Mouse (Mus musculus) hindbrain, embryonic 15.5 days (tissue): ENCODE data around the gene Il17f. TPM values are rescaled to one million over a fixed set of nuclear protein-coding genes. Genes with fewer than 3 reads are reported as not detected.
A peak's percentile ranks its signal among the peaks of the same experiment; 100 is the strongest.

ENCODE experiments used
- ATAC-seq: fragments of 200-750 bp; cut with Nextera tagmentation; 2 replicates; pipeline ENCODE4 v1.8.0; 2017; ENCODE audit warnings: low read depth, moderate number of reproducible peaks, moderate TSS enrichment; ENCODE audit not compliant: low FRiP score
- H3K27ac ChIP-seq: fragments of 300-500 bp; sonication (generic); replicated peaks from 2 replicates; pipeline ENCODE4 v1.5.1; 2015; ENCODE audit warnings: mild to moderate bottlenecking, inconsistent platforms
- H3K27me3 ChIP-seq: fragments of 300-500 bp; sonication (generic); 2 replicates; pipeline ENCODE4 v1.6.1; 2015; ENCODE audit warnings: control low read depth, inconsistent platforms
- H3K36me3 ChIP-seq: fragments of 300-500 bp; sonication (generic); 2 replicates; pipeline ENCODE4 v1.6.1; 2015; ENCODE audit warnings: control low read depth, inconsistent platforms
- H3K4me1 ChIP-seq: fragments of 300-500 bp; sonication (generic); replicated peaks from 2 replicates; pipeline ENCODE4 v1.6.1; 2015; ENCODE audit warnings: control low read depth, inconsistent platforms
- H3K4me2 ChIP-seq: fragments of 300-500 bp; sonication (generic); 2 replicates; pipeline ENCODE4 v1.6.1; 2015; ENCODE audit warnings: moderate library complexity, mild to moderate bottlenecking, inconsistent platforms
- H3K4me3 ChIP-seq: fragments of 300-500 bp; sonication (generic); 2 replicates; pipeline ENCODE4 v1.5.1; 2015; ENCODE audit warnings: mild to moderate bottlenecking, inconsistent platforms
- H3K9ac ChIP-seq: fragments of 300-500 bp; sonication (generic); 2 replicates; pipeline ENCODE4 v1.6.1; 2015; ENCODE audit warnings: inconsistent platforms
- H3K9me3 ChIP-seq: fragments of 300-500 bp; sonication (generic); 2 replicates; pipeline ENCODE4 v1.6.1; 2016; ENCODE audit warnings: control low read depth, inconsistent platforms
- WGBS: fragments of 180-500 bp; shearing (Covaris S2); methylation state at CpG from one replicate; pipeline ENCODE4 v1.1.7; 2015; 5-methylcytosine and 5-hydroxymethylcytosine counted together
- polyA plus RNA-seq: library from polyadenylated mRNA; unstranded; fragments of >200 nt; fragmentation: Nextera tagmentation; extraction: Ambion mirVana; gene quantifications from 2 replicates; pipeline ENCODE4 v1.2.1, GENCODE M21; 2015

The Il17f gene
- polyA plus RNA-seq, 1 experiment from 2014 or later = not detected

GRCm38 (mm10) chr1:20817596-20817995, 27.2 kb upstream of the Il17f start:
- Histone ChIP-seq H3K4me2 (no peak overlapping the region), H3K9me3 (no peaks in the 10 kb centered on the region), H3K9ac (no peak overlapping the region), H3K4me3 (no peak overlapping the region), H3K27ac (no peak overlapping the region), H3K36me3 (no peaks in the 10 kb centered on the region), H3K27me3 (no peaks in the 10 kb centered on the region), H3K4me1 (peaks cover 7% of the 10 kb centered on the region; the same call in 1 of the 2 replicates)
- WGBS = 66% methylated on average over 12 of the region's 12 CpGs
- ATAC-seq = no peak

GRCm38 (mm10) chr1:20817172-20817571, 26.8 kb upstream of the Il17f start:
- Histone ChIP-seq H3K27me3 (no peaks in the 10 kb centered on the region), H3K36me3 (no peaks in the 10 kb centered on the region), H3K9me3 (no peaks in the 10 kb centered on the region), H3K9ac (no peak overlapping the region), H3K4me2 (no peak overlapping the region), H3K27ac (no peak overlapping the region), H3K4me1 (peaks cover 7% of the 10 kb centered on the region; the same call in 1 of the 2 replicates), H3K4me3 (no peak overlapping the region)
- no peak for ATAC-seq
- 82% methylated on average over 9 of the region's 9 CpGs for WGBS

- no peak for ATAC-seq
- Histone ChIP-seq H3K4me2 (no peak overlapping the region), H3K36me3 (peaks cover 3% of the 10 kb centered on the region; the same call in 1 of the 2 replicates), H3K27me3 (no peaks in the 10 kb centered on the region), H3K9ac (no peak overlapping the region), H3K27ac (no peak overlapping the region), H3K4me3 (no peak overlapping the region), H3K4me1 (0 out of 2 replicates have a peak, but pooled peaks cover 4% of the 10 kb centered on the region), H3K9me3 (no peaks in the 10 kb centered on the region)
- 92% methylated on average over 8 of the region's 8 CpGs for WGBS
Observed at GRCm38 (mm10) chr1:20814521-20814920, 24.1 kb upstream of the Il17f start.

GRCm38 (mm10) chr1:20804526-20804925, 14.1 kb upstream of the Il17f start:
- no peak overlapping the region for H3K4me3 ChIP-seq
- H3K9me3 ChIP-seq = no peaks in the 10 kb centered on the region
- no peak for ATAC-seq
- H3K27ac ChIP-seq = no peak overlapping the region
- WGBS = 96% methylated on average over 10 of the region's 10 CpGs
- no peaks in the 10 kb centered on the region for H3K27me3 ChIP-seq
- H3K4me2 ChIP-seq = no peak overlapping the region
- no peak overlapping the region for H3K9ac ChIP-seq
- no peaks in the 10 kb centered on the region for H3K4me1 ChIP-seq
- H3K36me3 ChIP-seq = 0 out of 2 replicates have a peak, but pooled peaks cover 6% of the 10 kb centered on the region

- Histone ChIP-seq H3K27ac (peak overlapping the region; percentile 53), H3K27me3 (no peaks in the 10 kb centered on the region)
- ATAC-seq = peak; percentile 68; the same call in 1 of the 2 replicates
Observed at GRCm38 (mm10) chr1:20801682-20802390, 11.4 kb upstream of the Il17f start.

GRCm38 (mm10) chr1:20801275-20801674, 10.9 kb upstream of the Il17f start:
- 0 out of 2 replicates have a peak overlapping the region, but pooled peaks have one; percentile 13 for H3K9ac ChIP-seq
- H3K27ac ChIP-seq = peak overlapping the region; percentile 53
- no peak overlapping the region for H3K4me2 ChIP-seq
- WGBS = 95% methylated on average over 2 of the region's 2 CpGs
- no peak for ATAC-seq
- no peaks in the 10 kb centered on the region for H3K9me3 ChIP-seq
- H3K36me3 ChIP-seq = 0 out of 2 replicates have a peak, but pooled peaks cover under 1% of the 10 kb centered on the region
- no peak overlapping the region for H3K4me3 ChIP-seq
- no peaks in the 10 kb centered on the region for H3K4me1 ChIP-seq
- H3K27me3 ChIP-seq = no peaks in the 10 kb centered on the region

More at GRCm38 (mm10) chr1:20801682-20802390, 11.4 kb upstream of the Il17f start:
- 77% methylated on average over 8 of the region's 8 CpGs for WGBS
- H3K4me1 ChIP-seq = no peaks in the 10 kb centered on the region
- H3K36me3 ChIP-seq = 0 out of 2 replicates have a peak, but pooled peaks cover 6% of the 10 kb centered on the region
- 0 out of 2 replicates have a peak overlapping the region, but pooled peaks have one; percentile 13 for H3K9ac ChIP-seq
- no peaks in the 10 kb centered on the region for H3K9me3 ChIP-seq
- H3K4me3 ChIP-seq = no peak overlapping the region
- H3K4me2 ChIP-seq = no peak overlapping the region

GRCm38 (mm10) chr1:20795178-20795577, 4.8 kb upstream of the Il17f start:
- Histone ChIP-seq H3K4me1 (no peaks in the 10 kb centered on the region), H3K27me3 (no peaks in the 10 kb centered on the region), H3K36me3 (no peaks in the 10 kb centered on the region), H3K9ac (no peak overlapping the region), H3K4me3 (no peak overlapping the region), H3K9me3 (no peaks in the 10 kb centered on the region), H3K27ac (no peak overlapping the region), H3K4me2 (no peak overlapping the region)
- ATAC-seq = no peak
- WGBS = 97% methylated on average over 5 of the region's 5 CpGs

- Histone ChIP-seq H3K27ac (no peak overlapping the region), H3K4me3 (no peak overlapping the region), H3K9me3 (no peaks in the 10 kb centered on the region), H3K27me3 (no peaks in the 10 kb centered on the region), H3K36me3 (no peaks in the 10 kb centered on the region), H3K9ac (no peak overlapping the region), H3K4me2 (no peak overlapping the region), H3K4me1 (no peaks in the 10 kb centered on the region)
- 95% methylated on average over 4 of the region's 4 CpGs for WGBS
- ATAC-seq = no peak
Observed at GRCm38 (mm10) chr1:20794760-20795159, 4.3 kb upstream of the Il17f start.

GRCm38 (mm10) chr1:20791414-20791813, 997 bp upstream of the Il17f start:
- H3K27ac ChIP-seq = no peak overlapping the region
- H3K4me1 ChIP-seq = no peaks in the 10 kb centered on the region
- H3K27me3 ChIP-seq = no peaks in the 10 kb centered on the region
- ATAC-seq = no peak
- H3K36me3 ChIP-seq = no peaks in the 10 kb centered on the region
- 83% methylated on average over 7 of the region's 7 CpGs for WGBS
- no peak overlapping the region for H3K4me2 ChIP-seq
- no peaks in the 10 kb centered on the region for H3K9me3 ChIP-seq
- no peak overlapping the region for H3K9ac ChIP-seq
- H3K4me3 ChIP-seq = no peak overlapping the region

GRCm38 (mm10) chr1:20788419-20788818, 2.0 kb downstream of the Il17f start:
- Histone ChIP-seq H3K36me3 (no peaks in the 10 kb centered on the region), H3K9me3 (no peaks in the 10 kb centered on the region), H3K4me2 (no peak overlapping the region), H3K27me3 (no peaks in the 10 kb centered on the region), H3K4me1 (no peaks in the 10 kb centered on the region), H3K9ac (no peak overlapping the region), H3K27ac (no peak overlapping the region), H3K4me3 (no peak overlapping the region)
- no peak for ATAC-seq
- 47% methylated on average over 10 of the region's 10 CpGs for WGBS

- no peaks in the 10 kb centered on the region for H3K36me3 ChIP-seq
Observed at GRCm38 (mm10) chr1:20787046-20787445, 3.4 kb downstream of the Il17f start.

GRCm38 (mm10) chr1:20778366-20778765, 12.1 kb downstream of the Il17f start:
- Histone ChIP-seq H3K27me3 (no peaks in the 10 kb centered on the region), H3K9ac (no peak overlapping the region), H3K36me3 (no peaks in the 10 kb centered on the region), H3K4me1 (no peaks in the 10 kb centered on the region), H3K4me2 (no peak overlapping the region), H3K27ac (no peak overlapping the region), H3K4me3 (no peak overlapping the region), H3K9me3 (no peaks in the 10 kb centered on the region)
- 79% methylated on average over 2 of the region's 2 CpGs for WGBS
- ATAC-seq = no peak

More at GRCm38 (mm10) chr1:20787046-20787445, 3.4 kb downstream of the Il17f start:
- H3K4me2 ChIP-seq = no peak overlapping the region
- H3K9ac ChIP-seq = no peak overlapping the region
- no peak for ATAC-seq
- H3K4me3 ChIP-seq = no peak overlapping the region
- H3K9me3 ChIP-seq = no peaks in the 10 kb centered on the region
- no peaks in the 10 kb centered on the region for H3K4me1 ChIP-seq
- WGBS = 55% methylated on average over 8 of the region's 8 CpGs
- no peaks in the 10 kb centered on the region for H3K27me3 ChIP-seq
- no peak overlapping the region for H3K27ac ChIP-seq
